Mouse (Mus musculus): Measurements from ENCODE around the gene Eml1. TPM values are rescaled to one million over a fixed set of nuclear protein-coding genes. Genes with fewer than 3 reads are reported as not detected.

Eml1 gene
- polyA plus RNA-seq, 1 experiment from 2014 or later = 109 TPM

DNA sequence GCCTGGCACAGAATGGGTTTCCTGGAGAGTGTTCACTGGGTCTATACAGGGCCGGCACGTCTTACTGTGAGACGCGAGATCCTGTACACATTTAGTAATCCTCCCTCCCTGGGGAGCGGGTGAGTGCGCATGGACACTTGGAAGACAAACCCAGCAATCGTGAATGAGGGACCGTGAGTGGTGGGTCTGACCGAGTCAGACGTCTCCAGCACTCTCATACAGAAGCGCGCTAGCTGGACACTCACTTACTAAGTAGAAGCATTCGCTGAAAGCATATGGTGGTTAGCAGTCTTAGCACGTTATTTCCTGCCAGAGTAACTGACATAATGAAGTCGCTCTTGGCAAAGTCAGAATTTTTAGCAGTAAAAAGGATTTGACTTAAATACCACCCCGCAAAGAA, 62.3 kb downstream of the Eml1 start:
- ATAC-seq (ENCODE audit: insufficient read depth) (no peak), DNase-seq (peak; percentile 58)
- Histone ChIP-seq H3K4me1 (ENCODE audit: insufficient read depth) (peaks cover 31% of the 10 kb centered on the region), H3K4me3 (ENCODE audit: low read depth, low read length) (no peak overlapping the region), H3K27me3 (ENCODE audit: insufficient read depth, low read length) (no peaks in the 10 kb centered on the region), H3K9me3 (ENCODE audit: low read depth, low read length) (no peaks in the 10 kb centered on the region), H3K36me3 (ENCODE audit: insufficient read depth) (no peaks in the 10 kb centered on the region), H3K4me2 (no peak overlapping the region), H3K9ac (no peak overlapping the region), H3K27ac (ENCODE audit: low read depth) (no peak overlapping the region)
- no peak for TF ChIP-seq CTCF (IDR thresholded peaks at IDR 0.05; ENCODE audit: low read depth)
- WGBS = 67% methylated on average over 16 of the region's 16 CpGs

- Histone ChIP-seq H3K27me3 (ENCODE audit: insufficient read depth, low read length) (no peaks in the 10 kb centered on the region), H3K9ac (no peak overlapping the region), H3K36me3 (ENCODE audit: insufficient read depth) (no peaks in the 10 kb centered on the region), H3K4me2 (no peak overlapping the region), H3K4me1 (ENCODE audit: insufficient read depth) (peaks cover 31% of the 10 kb centered on the region), H3K27ac (ENCODE audit: low read depth) (no peak overlapping the region), H3K4me3 (ENCODE audit: low read depth, low read length) (no peak overlapping the region), H3K9me3 (ENCODE audit: low read depth, low read length) (no peaks in the 10 kb centered on the region)
- DNase-seq = no peak
- TF ChIP-seq CTCF (IDR thresholded peaks at IDR 0.05; ENCODE audit: low read depth) = no peak
- 56% methylated on average over 10 of the region's 10 CpGs for WGBS
- ATAC-seq (ENCODE audit: insufficient read depth) = no peak
Observed at GRCm38 (mm10) chr12:108433498-108433897, 62.7 kb downstream of the Eml1 start.

DNA sequence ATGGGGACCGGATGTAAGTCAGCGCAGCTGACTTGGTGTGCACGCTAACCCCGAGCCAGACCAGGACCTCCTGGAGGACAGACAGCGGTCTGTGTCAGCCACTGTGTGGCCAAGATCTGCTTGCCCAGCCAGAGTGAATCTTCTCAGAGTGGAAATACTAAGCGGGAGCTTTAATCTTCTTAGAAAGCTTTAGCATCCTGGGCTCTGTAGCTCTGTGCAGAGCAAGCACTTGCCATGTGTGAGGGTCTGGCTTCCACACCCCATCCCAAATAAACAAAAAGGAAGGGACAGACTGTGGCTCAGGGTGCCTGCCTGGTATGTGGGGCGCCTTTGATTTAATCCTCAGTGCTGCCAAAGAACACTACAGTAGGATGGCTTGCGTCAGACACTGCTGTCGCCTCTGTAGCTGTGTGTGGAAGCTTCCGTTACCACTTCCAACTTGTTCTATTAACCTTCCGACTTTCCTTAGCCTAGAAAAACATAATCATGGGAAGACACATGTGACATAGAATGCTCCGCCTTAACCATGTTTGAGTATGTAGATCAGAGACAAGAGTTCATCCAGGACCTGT, 64.8 kb downstream of the Eml1 start:
- Histone ChIP-seq H3K4me3 (ENCODE audit: low read depth, low read length) (no peak overlapping the region), H3K4me2 (no peak overlapping the region), H3K36me3 (ENCODE audit: insufficient read depth) (no peaks in the 10 kb centered on the region), H3K9ac (peak overlapping the region; percentile 10; the same call in 1 of the 2 replicates), H3K9me3 (ENCODE audit: low read depth, low read length) (no peaks in the 10 kb centered on the region), H3K27me3 (ENCODE audit: insufficient read depth, low read length) (no peaks in the 10 kb centered on the region), H3K27ac (ENCODE audit: low read depth) (peak overlapping the region; percentile 89), H3K4me1 (ENCODE audit: insufficient read depth) (peaks cover 28% of the 10 kb centered on the region)
- no peak for TF ChIP-seq CTCF (IDR thresholded peaks at IDR 0.05; ENCODE audit: low read depth)
- peak; percentile 16; the same call in 1 of the 2 replicates for ATAC-seq (ENCODE audit: insufficient read depth)
- peak; percentile 45 for DNase-seq
- 55% methylated on average over 12 of the region's 12 CpGs for WGBS

GRCm38 (mm10) chr12:108436029-108436923, 65.5 kb downstream of the Eml1 start:
- no peaks in the 10 kb centered on the region for H3K36me3 ChIP-seq (ENCODE audit: insufficient read depth)
- no peak for TF ChIP-seq CTCF (IDR thresholded peaks at IDR 0.05; ENCODE audit: low read depth)
- no peak overlapping the region; the same call in 1 of the 2 replicates for H3K9ac ChIP-seq
- peak; percentile 75 for DNase-seq
- H3K4me2 ChIP-seq = 0 out of 2 replicates have a peak overlapping the region, but pooled peaks have one; percentile 12
- peaks cover 32% of the 10 kb centered on the region for H3K4me1 ChIP-seq (ENCODE audit: insufficient read depth)
- peak; percentile 36 for ATAC-seq (ENCODE audit: insufficient read depth)
- 40% methylated on average over 24 of the region's 24 CpGs for WGBS
- H3K9me3 ChIP-seq (ENCODE audit: low read depth, low read length) = no peaks in the 10 kb centered on the region
- no peak overlapping the region for H3K4me3 ChIP-seq (ENCODE audit: low read depth, low read length)
- no peaks in the 10 kb centered on the region for H3K27me3 ChIP-seq (ENCODE audit: insufficient read depth, low read length)
- peak overlapping the region; percentile 89 for H3K27ac ChIP-seq (ENCODE audit: low read depth)

GRCm38 (mm10) chr12:108437446-108437845, 66.7 kb downstream of the Eml1 start:
- no peak for DNase-seq
- H3K9me3 ChIP-seq (ENCODE audit: low read depth, low read length) = no peaks in the 10 kb centered on the region
- peaks cover 39% of the 10 kb centered on the region for H3K4me1 ChIP-seq (ENCODE audit: insufficient read depth)
- no peak for ATAC-seq (ENCODE audit: insufficient read depth)
- H3K27me3 ChIP-seq (ENCODE audit: insufficient read depth, low read length) = no peaks in the 10 kb centered on the region
- no peak overlapping the region for H3K4me2 ChIP-seq
- H3K4me3 ChIP-seq (ENCODE audit: low read depth, low read length) = no peak overlapping the region
- H3K36me3 ChIP-seq (ENCODE audit: insufficient read depth) = no peaks in the 10 kb centered on the region
- WGBS = 69% methylated on average over 13 of the region's 13 CpGs
- H3K27ac ChIP-seq (ENCODE audit: low read depth) = peak overlapping the region; percentile 89
- no peak for TF ChIP-seq CTCF (IDR thresholded peaks at IDR 0.05; ENCODE audit: low read depth)
- H3K9ac ChIP-seq = no peak overlapping the region

- Histone ChIP-seq H3K9me3 (ENCODE audit: low read depth, low read length) (no peaks in the 10 kb centered on the region), H3K4me1 (ENCODE audit: insufficient read depth) (peaks cover 34% of the 10 kb centered on the region), H3K9ac (no peak overlapping the region), H3K4me3 (ENCODE audit: low read depth, low read length) (no peak overlapping the region), H3K36me3 (ENCODE audit: insufficient read depth) (no peaks in the 10 kb centered on the region), H3K27ac (ENCODE audit: low read depth) (peak overlapping the region; percentile 88), H3K4me2 (peak overlapping the region; percentile 36; the same call in 1 of the 2 replicates), H3K27me3 (ENCODE audit: insufficient read depth, low read length) (no peaks in the 10 kb centered on the region)
- WGBS = 5% methylated on average over 10 of the region's 10 CpGs
- ATAC-seq (ENCODE audit: insufficient read depth) (peak; percentile 88), DNase-seq (peak; percentile 93)
- TF ChIP-seq CTCF (IDR thresholded peaks at IDR 0.05; ENCODE audit: low read depth) = no peak
Observed at GRCm38 (mm10) chr12:108443271-108443670, 72.5 kb downstream of the Eml1 start.

DNA sequence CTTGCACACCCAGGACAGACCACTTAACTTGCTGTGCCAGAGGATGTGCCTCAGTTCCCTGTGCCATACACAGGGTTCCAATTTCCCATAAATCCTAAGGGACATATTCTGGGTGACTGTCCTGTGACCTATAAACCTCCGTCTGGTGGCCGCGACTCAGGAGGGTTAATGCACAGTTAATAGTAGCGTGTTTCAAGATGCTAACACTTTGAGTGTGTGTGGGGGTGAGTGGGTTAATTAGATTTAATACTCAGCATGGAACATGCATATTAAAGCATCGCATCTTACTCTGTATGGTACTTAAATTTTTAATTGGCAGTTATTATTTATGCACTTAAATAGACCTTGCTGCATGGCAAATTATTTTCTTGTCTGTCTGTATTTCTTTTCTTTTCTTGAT, 73.0 kb downstream of the Eml1 start:
- H3K9me3 ChIP-seq (ENCODE audit: low read depth, low read length) = no peaks in the 10 kb centered on the region
- peak; percentile 3; the same call in 1 of the 2 replicates for ATAC-seq (ENCODE audit: insufficient read depth)
- no peak for TF ChIP-seq CTCF (IDR thresholded peaks at IDR 0.05; ENCODE audit: low read depth)
- H3K4me2 ChIP-seq = peak overlapping the region; percentile 36; the same call in 1 of the 2 replicates
- peak overlapping the region; percentile 88; the same call in 1 of the 2 replicates for H3K27ac ChIP-seq (ENCODE audit: low read depth)
- H3K4me3 ChIP-seq (ENCODE audit: low read depth, low read length) = no peak overlapping the region
- no peaks in the 10 kb centered on the region for H3K27me3 ChIP-seq (ENCODE audit: insufficient read depth, low read length)
- no peak for DNase-seq
- peaks cover 34% of the 10 kb centered on the region for H3K4me1 ChIP-seq (ENCODE audit: insufficient read depth)
- H3K9ac ChIP-seq = no peak overlapping the region
- H3K36me3 ChIP-seq (ENCODE audit: insufficient read depth) = no peaks in the 10 kb centered on the region
- 64% methylated on average over 5 of the region's 5 CpGs for WGBS

Measured in lung, embryonic 14.5 days (tissue).